Mouse (Mus musculus) 3T3-L1 (cell line): ENCODE measurements at regions not wholly inside any gene's neighbourhood (a gene's known extent, or its start where the extent isn't known, plus 50 kb on each side); places are given as distances from the start of the nearest gene placed in this dataset.

ENCODE experiments used
- DNase-seq: peaks from one replicate; pipeline ENCODE4 v3.0.0-alpha.2; 2015; ENCODE audit warnings: low read depth, low spot score

GRCm38 (mm10) chr6:14407754-14408153, 347.3 kb downstream of the Ppp1r3a start:
- DNase-seq: no peak

DNA sequence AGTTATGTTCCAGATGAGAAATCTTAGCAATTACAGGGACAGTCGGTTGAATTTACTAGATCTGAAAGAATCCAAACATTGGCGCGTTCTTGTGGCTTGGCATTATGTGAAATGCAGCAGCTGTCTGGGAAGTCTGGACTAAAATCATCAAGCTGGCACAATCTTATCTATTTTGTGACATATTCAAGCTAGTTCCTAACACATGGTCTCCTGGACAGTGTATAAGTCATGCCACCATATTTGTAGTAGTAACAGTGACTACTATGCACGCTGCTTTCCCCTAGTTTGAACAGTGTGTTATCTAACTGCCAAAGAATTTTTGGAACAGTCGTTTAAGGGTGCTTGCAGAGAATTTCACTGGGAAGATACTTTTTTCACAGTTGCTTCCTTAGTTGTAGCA, 396.8 kb downstream of the Ppp1r3a start:
- DNase-seq: no peak
